Mouse (Mus musculus) CD4-positive, CD25-positive, alpha-beta regulatory T cell, adult 9 weeks (primary cell): ENCODE results near the gene Pde10a. TPM values are rescaled to one million over a fixed set of nuclear protein-coding genes. Genes with fewer than 3 reads are reported as not detected.

ENCODE experiments used
- polyA plus RNA-seq: library from polyadenylated mRNA; unstranded; fragments of 100-300 nt; shearing (Covaris generic); gene quantifications from one replicate; pipeline ENCODE4 v1.2.1, GENCODE M21; 2017

Gene Pde10a
- not detected for polyA plus RNA-seq

DNA sequence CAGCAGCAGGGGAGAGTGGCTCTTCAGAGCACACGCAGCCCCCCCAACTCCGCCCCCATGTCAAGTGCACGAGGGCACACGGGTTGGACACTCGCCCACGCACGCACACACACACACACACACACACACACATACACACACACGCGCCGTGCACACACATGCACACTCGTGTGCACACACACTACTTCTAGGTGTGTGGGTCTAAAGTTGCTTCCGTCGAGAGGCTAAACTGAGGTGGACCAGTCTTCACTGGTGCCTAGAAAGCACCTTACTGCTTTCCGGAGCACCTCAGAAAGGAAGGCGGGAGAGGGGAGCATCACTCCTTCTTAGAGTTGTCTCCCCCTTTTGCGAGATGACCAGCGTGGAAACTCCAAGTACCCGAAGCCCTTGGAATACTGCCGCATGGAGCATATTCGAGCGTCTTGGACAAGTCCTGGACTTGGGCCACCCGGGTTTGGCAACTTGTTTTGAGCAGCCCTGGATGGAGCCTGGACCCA lies at the start of gene Pde10a:
TSS of gene Pde10a (plus strand) at position 148 of the 497 bp plus-strand sequence.

DNA sequence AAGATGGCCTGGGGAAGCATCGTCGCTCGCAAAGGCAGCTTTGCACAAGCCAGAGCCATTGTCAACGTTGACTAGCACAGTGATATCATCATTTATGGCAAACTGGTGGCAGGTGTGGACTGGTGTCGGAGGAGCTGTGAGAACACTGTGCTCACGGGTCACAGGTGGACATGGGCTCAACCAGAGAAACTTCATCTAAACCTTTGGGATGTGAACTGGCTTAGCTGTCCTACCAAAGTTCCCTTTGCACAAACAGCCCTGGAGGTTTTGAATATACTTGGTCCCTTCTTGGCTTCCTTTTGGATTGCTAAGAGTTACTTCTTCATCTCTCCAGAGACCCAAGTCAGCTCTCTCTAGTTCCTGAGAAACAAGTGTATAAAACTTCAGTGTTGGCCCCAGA lies 41.7 kb downstream of the Pde10a start, which contains the start of gene Gm17087:
TSS of gene Gm17087 (minus strand) at position 101 of the 400 bp plus-strand sequence.

DNA sequence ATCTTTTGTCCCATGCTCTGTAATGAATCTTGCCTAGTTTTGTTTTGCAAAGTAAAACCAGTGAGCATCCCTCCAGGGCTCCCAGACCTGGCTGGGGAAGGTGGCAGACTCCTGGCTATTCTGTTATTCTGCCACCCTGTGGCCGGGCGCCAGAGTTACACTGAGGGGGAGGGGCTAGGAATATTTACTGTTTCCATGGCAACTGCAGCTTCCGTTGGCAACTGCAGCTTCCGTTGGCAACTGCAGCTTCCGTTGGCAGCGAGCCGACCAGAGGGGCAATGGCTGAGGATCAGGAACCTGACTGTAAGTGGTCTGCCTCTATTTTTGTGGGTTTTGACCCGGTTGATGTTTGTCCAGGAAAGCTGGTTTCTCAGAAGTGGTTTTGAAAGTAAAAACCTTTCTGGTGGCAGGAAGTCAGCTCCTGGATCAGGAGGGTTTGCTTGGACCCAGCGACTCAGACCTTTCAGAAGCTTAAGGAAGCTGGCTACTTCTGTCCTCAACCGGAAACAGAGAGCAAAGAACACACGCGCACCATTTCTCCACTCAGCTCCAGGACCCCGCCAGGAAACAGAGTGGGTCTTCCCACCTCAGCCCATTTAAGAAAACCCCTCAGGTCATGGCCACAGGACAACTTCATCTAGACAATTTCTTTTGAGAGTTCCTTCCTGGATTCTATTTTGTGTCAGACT lies 463.1 kb downstream of the Pde10a start, which contains the start of gene 1700010I14Rik:
TSS of gene 1700010I14Rik (plus strand) at position 215 of the 689 bp plus-strand sequence.

Other genes starting within 250 kb of the Pde10a start
- gene Mpc1, start 242.5 kb upstream of the Pde10a start, polyA plus RNA-seq, result 187 TPM
- 209 TPM for gene Sft2d1, start 214.3 kb upstream of the Pde10a start, polyA plus RNA-seq
- gene Prr18, start 187.9 kb upstream of the Pde10a start, polyA plus RNA-seq, result 0.11 TPM
- not detected for gene T2, start 169.4 kb upstream of the Pde10a start, polyA plus RNA-seq
- gene T, start 90.9 kb upstream of the Pde10a start, polyA plus RNA-seq, result not detected
- 0.92 TPM for gene Gm17087, start 41.6 kb downstream of the Pde10a start, polyA plus RNA-seq